Mouse (Mus musculus): ENCODE measurements around the gene Tnrc6c.
"Not testable (repeated sequence)": the region's sequence is repeated elsewhere in the genome, so short reads cannot be mapped to it uniquely, and the experiment has no call there.

The Tnrc6c gene

DNA sequence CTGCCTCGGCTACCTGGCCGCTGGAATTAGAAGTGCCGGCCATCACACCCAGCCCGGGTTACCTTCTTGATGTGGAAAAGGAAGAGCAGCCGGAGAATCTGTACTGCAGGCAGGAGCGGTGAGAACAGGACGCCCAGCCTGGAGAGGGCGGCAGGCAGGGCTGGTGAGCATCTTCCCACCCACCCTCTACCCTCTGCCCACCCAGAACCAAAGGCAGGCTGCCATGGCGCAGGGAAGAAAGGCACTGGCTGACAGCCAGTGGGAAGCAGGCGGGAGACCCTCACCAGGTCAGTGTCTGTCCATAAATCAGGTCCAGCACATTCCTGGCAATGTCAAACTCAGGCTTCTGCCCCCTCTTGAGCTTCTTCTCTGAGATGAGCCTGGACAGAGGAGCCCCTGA lies 116.3 kb downstream of the Tnrc6c start:
- DNase-seq (ENCODE audit: low spot score), result no peak

DNA sequence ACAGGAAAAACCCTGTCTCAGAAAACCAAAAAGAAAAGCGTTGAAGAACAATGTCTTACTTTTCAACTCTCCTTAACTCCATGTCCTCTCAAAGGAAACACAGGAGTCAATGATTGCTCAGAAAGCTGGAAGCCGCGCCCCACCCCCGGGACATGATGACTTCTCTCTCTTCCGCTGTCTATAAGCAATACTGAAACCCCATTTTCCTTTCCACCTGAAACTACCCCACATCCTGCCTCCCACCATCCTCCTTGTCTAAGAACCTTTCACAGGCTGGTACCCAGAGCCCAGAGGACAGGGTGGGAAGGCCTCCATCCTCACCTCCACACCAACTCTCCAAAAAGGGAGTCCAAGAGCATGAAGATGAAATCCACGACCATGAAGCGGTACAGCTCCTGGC lies 118.3 kb downstream of the Tnrc6c start:
- DNase-seq (ENCODE audit: low spot score), result no peak

DNA sequence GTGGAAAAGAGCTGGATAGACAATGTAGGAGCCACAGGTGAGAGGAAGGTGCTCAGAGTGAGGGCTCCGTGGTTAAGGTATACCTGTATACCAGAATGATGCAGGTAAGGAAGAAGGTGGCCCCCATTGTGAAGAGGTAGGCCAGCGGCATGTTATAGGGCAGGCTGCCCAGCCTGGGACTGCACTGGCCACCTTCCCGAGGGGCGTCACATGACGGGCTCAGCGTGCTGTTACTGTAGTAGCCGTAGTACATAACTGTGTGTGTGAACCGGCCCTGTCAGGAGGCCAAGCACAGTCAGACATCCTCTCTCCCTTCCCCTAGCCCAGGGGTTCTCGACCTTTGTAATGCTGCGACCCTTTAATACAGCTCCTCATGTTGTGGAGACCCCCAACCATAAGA lies 120.8 kb downstream of the Tnrc6c start:
- no peak for DNase-seq (ENCODE audit: low spot score)

DNA sequence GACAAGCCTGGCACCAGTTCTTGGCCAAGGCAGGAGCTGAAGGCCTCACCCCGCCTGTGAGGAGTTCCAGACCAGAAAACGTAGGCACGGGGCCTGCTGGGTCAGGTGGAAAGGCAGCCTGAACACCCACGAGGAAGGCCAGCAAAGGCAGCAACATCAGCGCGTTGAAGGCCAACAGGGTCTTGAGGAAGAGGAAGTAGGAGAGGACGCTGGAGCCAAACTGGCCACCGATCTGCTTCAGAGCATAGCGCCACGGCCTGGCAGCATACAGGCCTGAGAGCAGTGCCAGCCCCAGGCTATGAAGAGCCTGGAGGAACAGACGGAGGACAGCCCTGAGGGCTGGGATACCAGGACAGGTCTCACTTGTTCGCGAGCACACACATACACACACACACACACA lies 121.5 kb downstream of the Tnrc6c start:
- DNase-seq (ENCODE audit: low spot score), result no peak

DNA sequence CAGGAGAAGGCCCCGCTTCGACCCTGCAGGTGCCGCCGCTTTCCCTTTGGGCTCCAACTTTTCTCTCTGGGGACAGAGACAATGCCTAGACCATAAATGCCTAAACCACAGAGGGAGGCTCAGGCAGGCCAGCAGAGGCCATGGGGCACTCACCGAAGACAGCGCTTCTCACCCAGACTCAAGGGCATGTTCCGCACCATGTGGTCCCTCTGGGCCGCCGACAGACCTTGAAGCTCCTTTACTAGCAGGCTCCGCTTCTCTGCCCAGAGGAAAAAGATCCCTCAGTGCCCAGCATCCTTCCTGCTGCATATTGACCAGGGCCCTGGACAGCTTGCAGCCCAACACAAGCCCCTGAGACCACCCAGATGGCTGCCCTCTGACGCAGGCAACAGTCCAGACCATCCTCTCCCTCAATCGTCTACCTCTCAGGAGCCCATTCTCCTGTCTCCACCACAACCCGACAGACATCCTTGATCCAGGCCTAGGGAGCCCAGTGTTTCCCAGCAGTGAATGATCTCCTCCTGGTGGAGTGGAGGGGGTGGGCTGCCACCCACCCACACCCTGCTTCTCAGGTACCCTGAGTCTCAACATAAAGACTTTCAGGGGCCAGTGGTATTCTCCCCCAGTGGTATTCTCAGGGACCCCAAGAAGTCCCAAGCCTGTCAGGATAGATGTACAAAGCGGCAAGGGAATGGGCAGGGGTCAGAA lies 122.2 kb downstream of the Tnrc6c start:
- no peak for DNase-seq (ENCODE audit: low spot score)

DNA sequence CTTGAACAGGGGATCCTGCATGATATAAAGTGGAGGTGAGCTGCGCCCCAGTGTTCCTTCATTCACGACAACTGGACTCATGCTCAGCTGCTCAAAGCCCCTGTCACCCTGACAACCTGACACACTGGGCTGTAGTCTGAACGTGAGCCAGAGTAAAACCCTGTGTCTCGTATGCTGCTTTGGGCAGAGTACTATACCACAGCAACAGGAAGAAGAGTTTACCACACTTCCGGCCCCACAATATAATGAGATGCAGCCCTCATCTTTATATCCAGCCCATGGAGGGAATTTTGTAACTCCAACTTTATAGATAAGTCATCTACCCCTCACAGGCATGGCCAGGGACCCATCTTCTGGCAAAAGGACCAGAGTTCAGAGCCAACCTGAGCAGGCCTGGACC lies 123.0 kb downstream of the Tnrc6c start:
- no peak for DNase-seq (ENCODE audit: low spot score)

DNA sequence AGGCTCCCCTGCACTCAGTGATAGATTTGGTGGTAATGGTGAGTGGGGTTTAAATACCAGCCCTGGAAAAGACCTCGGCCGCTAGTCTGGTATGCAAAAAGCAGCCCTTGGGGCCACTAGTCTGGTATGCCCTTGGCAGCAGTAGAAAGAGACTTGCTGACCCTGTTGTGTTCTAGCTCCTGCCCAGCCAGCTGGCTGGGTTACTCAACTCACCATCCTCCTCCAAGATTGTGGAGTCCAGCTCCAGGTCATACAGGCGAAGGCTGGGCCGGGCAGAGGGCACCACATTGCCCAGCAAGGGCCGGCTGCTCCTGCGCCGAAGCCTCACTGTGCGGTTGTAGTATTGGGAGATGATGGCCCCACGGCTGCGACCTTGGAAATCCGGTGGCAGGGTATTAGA lies 123.9 kb downstream of the Tnrc6c start:
- DNase-seq (ENCODE audit: low spot score), result no peak

DNA sequence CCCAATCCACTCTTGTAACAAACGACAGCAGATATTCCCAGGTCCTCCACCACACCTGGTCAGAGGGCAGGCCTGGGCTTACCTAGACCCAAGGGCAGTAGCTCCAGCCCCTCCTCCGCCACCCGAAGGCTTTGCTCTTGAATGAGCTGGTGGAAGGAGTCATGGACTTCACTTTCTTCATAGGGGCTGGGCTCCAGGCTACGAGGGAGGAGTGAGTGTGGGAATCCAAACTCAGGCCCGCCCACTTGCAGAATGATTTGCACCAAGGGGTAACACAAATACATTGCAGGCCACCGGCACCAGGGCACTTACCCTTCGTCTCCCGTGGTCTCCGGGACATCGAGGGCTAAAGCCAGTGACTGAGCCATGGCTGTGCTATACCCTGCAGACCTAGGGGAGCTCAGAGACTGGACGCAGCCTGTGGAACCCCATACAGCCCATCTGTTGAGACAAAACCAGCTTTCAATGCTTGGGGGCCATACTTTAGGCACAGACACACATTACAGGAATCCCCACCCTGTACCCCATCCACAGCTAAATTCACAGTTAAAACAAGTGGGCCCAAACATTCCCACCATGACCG lies 124.9 kb downstream of the Tnrc6c start:
- peak; percentile 45 for DNase-seq (ENCODE audit: low spot score)

DNA sequence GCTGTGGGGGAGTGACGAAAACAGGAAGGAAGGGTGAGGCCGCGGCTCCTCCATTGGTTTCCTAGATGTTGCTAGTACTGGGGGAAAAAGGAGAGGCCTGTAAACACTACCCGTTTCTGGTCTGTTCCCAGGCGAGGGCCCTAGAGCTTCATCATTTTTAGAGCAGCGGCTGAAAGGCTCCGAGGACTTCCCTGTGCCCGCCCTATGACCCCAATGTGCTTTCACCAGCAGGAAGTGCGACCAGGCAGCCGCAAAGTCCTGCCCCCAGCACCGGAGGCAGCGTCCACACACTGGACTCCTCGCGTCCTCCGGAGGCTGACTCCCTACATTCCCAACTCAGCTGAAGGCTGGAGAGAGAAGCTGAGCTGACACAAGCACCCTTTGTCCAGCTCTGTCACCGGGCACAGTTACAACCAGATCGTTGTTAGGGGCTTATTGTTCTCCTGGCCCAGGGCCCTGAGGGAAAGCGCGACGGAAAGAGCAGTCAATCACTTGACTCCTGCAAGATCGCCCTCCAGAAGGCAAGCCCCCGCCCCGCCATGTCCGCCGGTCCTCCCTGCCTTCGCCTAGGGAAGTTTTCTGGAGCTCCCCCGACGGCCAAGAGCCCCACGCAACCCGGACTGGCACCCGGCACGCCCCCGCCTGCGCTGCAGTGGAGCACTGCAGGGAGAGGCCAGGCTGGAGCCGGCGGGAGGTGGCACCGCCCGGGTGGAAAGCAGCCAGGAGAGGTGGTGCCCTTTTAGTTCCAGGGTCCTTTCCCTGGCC lies 125.5 kb downstream of the Tnrc6c start:
- peak; percentile 82 for DNase-seq (ENCODE audit: low spot score)

DNA sequence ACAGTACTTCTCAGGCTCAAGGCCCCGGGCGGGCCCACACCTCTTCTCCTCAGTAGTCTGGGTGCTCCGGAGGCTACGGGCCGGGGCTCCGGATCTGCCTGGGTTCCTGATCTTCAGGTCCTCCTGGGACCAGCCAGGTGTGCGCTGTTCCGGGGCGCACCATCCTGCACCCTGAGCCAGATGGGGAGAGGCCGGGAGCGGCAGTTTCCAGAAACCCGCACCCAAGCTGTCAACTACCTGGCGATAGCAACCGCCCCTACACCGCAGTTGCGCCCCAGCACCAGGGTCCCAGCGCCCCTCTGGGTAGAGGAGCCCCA lies 126.1 kb downstream of the Tnrc6c start:
- no peak for DNase-seq (ENCODE audit: low spot score)

DNA sequence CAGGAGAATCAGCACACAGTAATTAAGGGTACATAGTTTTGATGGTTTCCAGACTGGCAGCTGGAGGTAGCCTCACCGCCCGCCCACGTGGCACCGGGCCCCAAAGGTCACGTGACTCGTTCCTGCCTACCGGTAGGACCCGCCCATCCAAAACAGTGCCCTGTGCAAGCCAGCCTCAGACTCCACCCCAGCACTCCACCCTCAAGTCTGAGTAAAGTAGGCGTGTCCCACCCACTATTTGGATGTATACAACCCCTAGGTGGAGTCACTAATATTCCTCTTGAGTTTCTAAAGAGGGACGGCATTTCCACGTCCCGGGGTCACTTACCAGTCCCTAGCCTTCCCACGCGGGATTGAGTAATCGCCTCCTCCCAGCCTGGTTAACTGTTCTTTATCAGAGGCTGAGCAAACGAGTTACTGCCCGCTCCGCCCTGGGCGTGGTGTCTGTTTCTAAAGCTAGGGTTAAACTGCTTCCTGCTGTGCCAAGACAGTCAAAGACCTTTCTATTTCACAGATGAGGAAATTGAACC lies 126.6 kb downstream of the Tnrc6c start:
- peak; percentile 89 for DNase-seq (ENCODE audit: low spot score)

DNA sequence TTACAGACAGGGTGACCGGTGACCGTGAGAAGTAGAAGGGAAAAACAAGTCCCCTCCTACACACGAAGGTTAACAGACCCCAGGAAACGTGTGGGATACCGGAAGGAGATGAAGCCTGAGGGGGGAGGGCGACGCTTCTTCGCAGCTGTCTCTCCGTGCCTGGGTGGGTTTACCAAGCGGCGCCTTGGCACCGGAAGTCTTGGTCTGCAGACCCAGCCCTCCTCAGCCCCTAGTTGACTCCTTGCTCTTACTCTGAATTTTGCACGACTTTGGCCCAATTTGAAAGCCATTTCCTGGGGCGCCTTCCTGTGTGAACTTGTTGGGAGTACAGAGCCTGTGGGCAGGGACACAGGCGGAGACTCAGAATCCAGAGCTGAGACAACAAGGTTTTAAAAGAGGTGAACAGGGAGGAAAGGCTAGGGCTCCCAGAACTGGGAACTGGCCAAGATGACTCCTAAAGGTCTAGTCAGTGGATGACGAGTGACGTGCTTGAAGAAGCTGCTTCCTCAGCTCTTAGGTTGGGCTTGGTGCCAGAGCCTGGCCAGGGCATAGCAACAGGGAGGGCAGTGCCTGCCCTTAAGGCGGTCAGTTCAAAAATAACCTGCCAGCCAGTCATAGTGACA lies 127.2 kb downstream of the Tnrc6c start:
- DNase-seq (ENCODE audit: low spot score), result no peak

DNA sequence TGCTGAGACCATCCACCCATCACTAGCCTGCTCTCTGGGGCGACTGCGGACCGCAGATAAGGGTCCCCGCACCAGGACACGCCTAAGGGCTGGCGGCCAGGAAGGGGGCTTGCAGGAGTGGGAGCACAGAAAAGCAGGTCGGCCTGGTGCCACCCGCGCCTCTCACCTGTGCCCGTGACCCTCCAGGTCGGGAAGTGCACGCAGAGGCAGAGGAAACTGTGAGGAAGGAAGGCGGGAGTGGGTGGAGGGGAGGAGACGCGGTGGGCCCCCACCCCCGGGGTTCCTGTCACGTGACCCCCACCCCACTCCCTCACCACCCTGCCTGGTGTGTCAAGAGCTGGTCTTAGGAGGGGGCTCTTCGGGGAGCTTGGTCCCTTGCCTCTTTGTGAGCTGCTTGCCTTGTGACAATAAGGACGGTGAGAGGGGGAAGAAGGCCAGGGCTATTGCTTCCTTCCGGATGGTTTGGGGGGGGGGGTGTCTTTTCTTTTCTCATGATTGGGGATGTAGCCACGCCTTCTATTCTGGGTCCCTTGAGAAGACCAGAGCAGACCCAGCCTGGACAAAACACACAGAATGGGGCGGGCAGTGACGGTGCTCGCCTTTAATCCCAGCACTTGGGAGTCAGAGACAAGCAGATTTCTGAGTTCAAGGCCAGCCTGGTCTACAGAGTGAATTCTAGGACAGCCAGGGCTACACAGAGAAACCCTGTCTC lies 128.1 kb downstream of the Tnrc6c start, which contains the start of the genes Tmc8 and Tmc6:
Gene Tmc8, plus strand, starts transcription at position 84 of the 712 bp plus-strand sequence.
Gene Tmc6, minus strand, starts transcription at position 206 of the 712 bp plus-strand sequence.
- no peak for DNase-seq (ENCODE audit: low spot score)

DNA sequence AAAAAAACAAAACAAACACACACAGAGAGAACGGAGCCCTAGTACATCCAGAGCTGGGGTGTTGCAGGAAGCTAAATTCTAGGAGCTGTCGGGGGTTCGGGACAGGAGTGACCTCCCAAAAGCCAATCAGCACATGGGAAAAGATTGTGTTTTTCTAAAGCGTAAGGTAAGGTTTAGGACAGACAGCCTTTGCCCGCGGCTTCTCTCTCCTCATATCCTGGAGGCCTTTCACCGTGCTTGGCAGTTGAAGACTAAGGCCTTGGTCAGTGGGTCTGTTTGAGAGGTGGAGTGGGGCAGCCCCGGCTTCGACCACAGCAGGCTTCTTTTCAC lies 128.6 kb downstream of the Tnrc6c start:
- no peak for DNase-seq (ENCODE audit: low spot score)

DNA sequence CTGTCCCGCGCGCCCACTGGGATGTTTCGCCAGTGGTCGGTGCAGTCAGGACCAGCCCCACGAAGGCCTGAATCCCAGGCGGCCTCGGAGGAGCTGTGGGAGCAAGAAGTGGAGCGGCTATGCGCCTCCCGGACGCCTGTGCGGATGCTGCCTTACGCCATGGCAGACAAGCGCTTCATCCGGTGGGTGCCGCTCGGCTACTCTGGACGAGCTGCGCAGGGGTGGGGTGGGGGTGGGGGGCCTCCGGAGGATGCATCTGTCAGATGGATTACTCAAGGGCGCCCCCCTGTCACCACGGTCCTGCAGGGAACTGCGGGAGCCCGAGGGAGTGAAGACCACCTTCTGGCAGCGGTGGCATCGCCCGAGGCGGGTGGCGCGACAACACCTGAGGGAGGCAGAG lies 129.0 kb downstream of the Tnrc6c start:
- DNase-seq (ENCODE audit: low spot score), result peak; percentile 83

DNA sequence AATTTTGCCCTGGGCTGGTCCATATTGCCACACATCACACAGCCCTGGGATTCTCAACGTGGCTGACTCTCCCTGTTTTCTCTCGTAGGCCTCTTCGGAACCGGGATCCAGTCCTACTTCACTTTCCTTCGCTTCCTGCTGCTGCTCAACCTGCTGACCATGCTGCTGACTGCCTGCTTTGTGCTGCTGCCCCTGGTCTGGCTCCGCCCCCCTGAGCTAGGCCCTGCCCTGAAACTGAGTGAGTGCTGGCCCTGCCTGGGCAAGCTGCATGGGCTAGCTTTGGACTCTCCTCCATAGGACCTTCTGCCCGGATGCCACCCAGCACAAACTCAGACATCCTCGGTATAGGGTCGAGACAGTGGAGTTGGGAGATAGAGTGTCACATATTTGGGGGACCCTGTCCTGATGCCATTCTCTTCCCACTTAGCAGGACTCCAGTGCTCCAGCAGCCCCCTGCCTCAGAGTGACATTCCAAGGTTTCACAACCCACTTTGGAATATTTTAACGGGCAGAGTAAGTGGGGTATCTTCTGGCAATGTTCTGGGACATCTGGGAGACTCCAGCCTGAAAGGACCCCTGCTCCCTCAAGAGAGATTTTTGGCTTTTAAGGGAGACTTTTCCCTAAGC lies 129.7 kb downstream of the Tnrc6c start:
- peak; percentile 50 for DNase-seq (ENCODE audit: low spot score)

DNA sequence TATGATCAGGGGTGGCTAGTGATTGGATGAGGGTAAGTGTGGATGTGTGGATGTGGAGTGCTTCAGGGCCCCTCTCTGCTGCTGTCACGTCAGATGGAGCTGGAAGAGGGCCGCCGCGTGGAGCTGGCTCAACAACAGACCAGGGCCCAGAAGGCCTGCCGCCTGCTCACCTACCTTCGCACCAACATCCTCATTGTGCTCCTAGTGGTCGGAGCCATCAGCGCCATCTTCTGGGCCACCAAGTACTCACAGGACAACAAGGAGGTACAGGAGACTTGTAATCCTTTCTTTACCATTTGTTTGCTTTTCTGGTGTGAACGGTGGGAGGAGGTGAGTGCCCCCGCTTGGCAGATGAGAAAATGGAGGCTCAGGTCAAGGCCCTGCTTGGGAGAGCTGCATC lies 132.2 kb downstream of the Tnrc6c start:
- peak; percentile 77 for DNase-seq (ENCODE audit: low spot score)

DNA sequence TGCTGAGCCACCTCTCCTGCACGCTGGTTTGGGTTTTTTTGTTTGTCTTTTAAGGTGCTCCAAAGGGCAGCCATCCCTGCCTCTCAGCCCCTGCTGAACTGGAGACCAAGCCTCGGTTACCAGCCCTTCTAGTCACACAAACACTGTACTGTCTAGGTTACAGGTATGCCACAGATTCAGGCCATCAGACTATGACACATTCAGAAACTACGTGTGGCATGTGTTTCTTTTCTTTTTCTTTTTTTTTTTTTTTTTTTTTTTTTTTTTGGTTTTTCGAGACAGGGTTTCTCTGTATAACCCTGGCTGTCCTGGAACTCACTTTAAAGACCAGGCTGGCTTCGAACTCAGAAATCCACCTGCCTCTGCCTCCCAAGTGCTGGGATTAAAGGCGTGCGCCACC lies 134.4 kb downstream of the Tnrc6c start:
- not testable (repeated sequence) for DNase-seq (ENCODE audit: low spot score)

DNA sequence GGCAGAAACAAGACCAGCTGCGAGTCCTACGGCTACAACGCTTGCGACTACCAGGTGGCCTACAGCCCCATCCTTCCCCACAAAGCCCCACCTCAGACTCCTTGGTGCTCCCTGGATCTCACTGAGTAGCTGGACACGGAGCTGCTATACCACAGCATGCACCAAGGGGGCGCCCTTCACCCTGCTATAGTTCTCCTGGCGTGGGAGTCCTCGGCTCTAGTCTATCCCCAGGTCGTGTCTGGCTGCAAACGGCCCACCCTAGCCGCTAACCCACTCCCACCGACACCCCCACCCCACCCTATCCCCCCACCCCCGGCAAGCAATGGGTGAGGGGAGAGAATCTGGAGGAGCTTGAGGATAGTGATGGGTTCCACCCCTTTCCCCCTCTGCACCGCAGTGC lies 136.2 kb downstream of the Tnrc6c start:
- DNase-seq (ENCODE audit: low spot score), result peak; percentile 79

DNA sequence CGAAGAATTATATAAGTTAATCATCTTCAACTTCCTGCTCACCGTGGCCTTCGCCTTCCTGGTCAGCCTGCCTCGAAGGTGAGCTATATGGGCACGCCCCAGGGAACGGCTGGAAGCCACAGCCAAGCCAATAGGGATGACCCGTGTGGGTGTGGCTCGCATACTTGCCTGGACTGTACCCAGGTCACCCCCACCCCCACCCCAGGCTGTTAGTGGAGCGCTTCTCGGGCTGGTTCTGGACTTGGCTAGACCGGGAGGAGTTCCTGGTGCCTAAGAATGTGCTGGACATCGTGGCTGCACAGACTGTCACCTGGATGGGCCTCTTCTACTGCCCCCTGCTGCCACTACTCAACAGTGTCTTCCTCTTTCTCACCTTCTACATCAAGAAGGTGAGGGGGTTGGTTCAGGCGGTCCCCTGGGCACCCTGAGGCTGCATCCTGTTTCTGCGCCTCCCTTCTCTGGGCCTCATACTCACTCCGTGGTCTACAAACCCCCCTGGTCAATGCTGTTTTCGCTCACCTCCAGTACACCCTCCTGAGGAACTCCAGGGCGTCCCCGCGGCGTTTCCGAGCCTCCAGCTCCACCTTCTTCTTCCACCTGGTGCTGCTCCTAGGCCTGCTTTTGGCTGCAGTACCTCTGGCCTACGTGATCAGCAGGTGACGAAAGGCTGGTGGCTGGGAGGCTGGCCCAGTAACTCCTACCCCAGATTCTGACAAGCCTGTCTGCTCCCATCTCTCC lies 136.8 kb downstream of the Tnrc6c start:
- no peak for DNase-seq (ENCODE audit: low spot score)

DNA sequence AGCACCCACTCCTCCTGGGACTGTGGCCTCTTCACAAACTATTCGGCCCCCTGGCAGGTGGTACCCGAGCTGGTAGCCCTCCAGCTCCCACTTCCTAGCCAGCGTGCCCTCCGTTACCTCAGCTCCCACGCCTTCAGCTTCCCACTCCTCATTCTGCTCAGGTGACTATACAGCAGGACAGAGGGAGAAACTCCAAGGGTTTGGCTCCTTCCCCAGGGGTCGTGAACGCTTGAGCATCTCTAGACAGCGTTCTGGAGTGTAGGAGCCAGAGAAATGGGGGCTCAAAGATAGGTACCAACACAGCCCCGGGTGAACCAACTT lies 137.3 kb downstream of the Tnrc6c start:
- no peak for DNase-seq (ENCODE audit: low spot score)
